In genomic region chr6:29985058-29985498, GRCm38 (mm10) we compare ENCODE assay signal across 8 mouse cellular contexts.
DNase-seq lines count a peak whose midpoint lies in the region; ATAC-seq and TF ChIP-seq lines count a peak whose summit lies in the region.

No protein-coding gene starts in this region.

- under 1% methylated on average over 37 of the region's 37 CpGs for WGBS in lung, postnatal 0 days

- no peak overlapping the region for H3K27ac ChIP-seq in layer of hippocampus, adult 2 months
- H3K27ac ChIP-seq in lung, postnatal 0 days (ENCODE audit: low read length): peak overlapping the region; percentile 78

- peak overlapping the region; percentile 79 for H3K4me2 ChIP-seq in lung, postnatal 0 days (replicated peaks; ENCODE audit: low read depth, low read length)

- H3K27me3 ChIP-seq in lung, postnatal 0 days (replicated peaks; ENCODE audit: insufficient read depth, low read length): no peaks in the 10 kb centered on the region

- H3K36me3 ChIP-seq in lung, postnatal 0 days (ENCODE audit: insufficient read depth, low read length): no peaks in the 10 kb centered on the region

- H3K4me3 ChIP-seq in layer of hippocampus, adult 2 months: peak overlapping the region; percentile 64
- peak overlapping the region; percentile 58 for H3K4me3 ChIP-seq in lung, postnatal 0 days (ENCODE audit: low read depth, low read length)

- peak overlapping the region; percentile 52 for H3K9ac ChIP-seq in lung, postnatal 0 days (replicated peaks; ENCODE audit: low read depth)

- H3K9me3 ChIP-seq in lung, postnatal 0 days (ENCODE audit: low read length): no peaks in the 10 kb centered on the region

- no peaks in the 10 kb centered on the region; the same call in 1 of the 2 replicates for H3K4me1 ChIP-seq in lung, postnatal 0 days (ENCODE audit: insufficient read depth, low read depth, low read length)

- peak; percentile 74 for DNase-seq in MN1 (ENCODE audit: low spot score)
- peak; percentile 14 for DNase-seq in cerebellum, adult 8-10 months
- peak; percentile 79 for DNase-seq in forelimb bud, embryonic 11.5 days (ENCODE audit: low read depth, low spot score)
- peak; percentile 84 for DNase-seq in heart, postnatal 4 days
- DNase-seq in layer of hippocampus, adult 2 months (ENCODE audit: low spot score in 2 of 2): peak; percentile 12 to 34
- peak; percentile 95 for DNase-seq in lung, postnatal 0 days (ENCODE audit: low spot score)
- peak; percentile 54 for DNase-seq in ovary, postnatal 10 days (ENCODE audit: low spot score)
- DNase-seq in thymus, postnatal 25 days: peak; percentile 87

- ATAC-seq in lung, postnatal 0 days: peak; percentile 97

- no peak for TF ChIP-seq EP300 in lung, postnatal 0 days (IDR thresholded peaks at IDR 0.05)

- TF ChIP-seq CTCF in layer of hippocampus, adult 2 months (conservative IDR thresholded peaks at IDR 0.05): no peak
- no peak for TF ChIP-seq CTCF in lung, postnatal 0 days (IDR thresholded peaks at IDR 0.05)

Comparison
In these comparisons a context has a peak if more than half of its experiments do, and no peak if none do; other contexts are left out.
1. DNase-seq: peak in every context shown above with its lines; median percentile 95 in lung, postnatal 0 days; 87 in thymus, postnatal 25 days; 84 in heart, postnatal 4 days; 79 in forelimb bud, embryonic 11.5 days; 74 in MN1; 54 in ovary, postnatal 10 days; 23 in layer of hippocampus, adult 2 months; 14 in cerebellum, adult 8-10 months.